Mouse (Mus musculus) heart, adult 18-20 months (tissue): ENCODE results near the gene Gba2. TPM values are rescaled to one million over a fixed set of nuclear protein-coding genes. Genes with fewer than 3 reads are reported as not detected.
A peak's percentile ranks its signal among the peaks of the same experiment; 100 is the strongest.
"Not testable (repeated sequence)": the region's sequence is repeated elsewhere in the genome, so short reads cannot be mapped to it uniquely, and the experiment has no call there.

Experiments
- DNase-seq, 2 experiments: peaks; one replicate each; pipeline ENCODE4 v3.0.0; 2021 to 2022; ENCODE audit warnings: mixed read lengths in 1 of 2
- total RNA-seq, 2 experiments: library from RNA; stranded (reverse); gene quantifications; 2 replicates each; pipeline ENCODE4 v1.2.3; 2021

Gene Gba2
- total RNA-seq, 2 experiments from 2014 or later = 9.3 to 10.8 TPM

DNA sequence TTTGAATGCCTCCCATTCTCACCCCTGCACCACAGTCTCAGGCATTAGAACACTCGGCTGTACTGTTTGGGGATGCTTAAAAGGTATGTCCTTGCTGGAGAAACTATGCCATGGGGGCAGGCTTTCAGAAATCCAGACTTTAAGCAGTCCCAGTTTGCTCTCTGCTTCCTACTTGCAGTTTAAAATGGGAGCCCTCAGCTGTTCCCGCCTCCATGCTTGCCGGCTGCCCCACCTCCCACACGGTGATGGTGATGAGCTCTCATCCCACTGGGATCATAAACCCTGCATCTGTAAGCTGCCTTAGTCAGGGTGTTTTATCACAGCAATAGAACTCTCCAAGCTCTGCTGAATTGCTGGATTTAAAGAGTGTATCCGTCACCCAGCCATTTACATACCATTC is 26.2 kb downstream of the Gba2 start:
- DNase-seq = no peak

DNA sequence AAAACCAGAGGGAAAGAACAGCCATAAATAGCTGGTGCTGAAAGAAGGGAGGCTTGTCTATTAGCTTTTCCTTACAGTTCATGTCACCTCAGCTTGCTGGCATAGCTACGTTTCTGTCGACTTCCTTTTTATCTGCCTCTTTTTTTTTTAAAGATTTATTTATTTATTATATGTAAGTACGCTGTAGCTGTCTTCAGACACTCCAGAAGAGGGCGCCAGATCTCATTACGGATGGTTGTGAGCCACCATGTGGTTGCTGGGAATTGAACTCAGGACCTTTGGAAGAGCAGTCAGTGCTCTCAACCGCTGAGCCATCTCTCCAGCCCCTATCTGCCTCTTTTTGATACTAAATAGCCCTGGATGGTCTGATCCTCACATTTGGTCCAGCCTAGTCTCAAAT is 26.8 kb downstream of the Gba2 start:
- not testable (repeated sequence) for DNase-seq

DNA sequence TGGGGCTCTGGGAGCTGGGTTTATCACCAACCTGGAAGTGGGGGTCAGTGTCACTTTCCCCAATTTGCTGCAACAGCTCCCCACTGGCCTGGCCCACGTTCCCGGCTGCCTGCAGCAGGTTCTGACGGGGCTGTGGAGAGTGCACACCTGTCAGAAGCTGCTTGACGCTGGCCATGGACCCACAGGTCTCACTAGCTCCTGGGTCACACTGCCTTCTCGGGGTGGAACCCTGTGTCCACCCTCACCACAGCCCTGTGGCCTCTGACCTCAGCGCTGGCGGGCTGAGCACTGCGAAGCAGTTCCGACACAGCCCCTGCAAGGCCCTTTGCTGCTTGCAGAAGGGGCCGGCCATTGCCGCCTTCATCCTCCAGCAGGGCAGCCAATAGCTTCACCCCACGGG is 29.6 kb downstream of the Gba2 start:
- no peak for DNase-seq

DNA sequence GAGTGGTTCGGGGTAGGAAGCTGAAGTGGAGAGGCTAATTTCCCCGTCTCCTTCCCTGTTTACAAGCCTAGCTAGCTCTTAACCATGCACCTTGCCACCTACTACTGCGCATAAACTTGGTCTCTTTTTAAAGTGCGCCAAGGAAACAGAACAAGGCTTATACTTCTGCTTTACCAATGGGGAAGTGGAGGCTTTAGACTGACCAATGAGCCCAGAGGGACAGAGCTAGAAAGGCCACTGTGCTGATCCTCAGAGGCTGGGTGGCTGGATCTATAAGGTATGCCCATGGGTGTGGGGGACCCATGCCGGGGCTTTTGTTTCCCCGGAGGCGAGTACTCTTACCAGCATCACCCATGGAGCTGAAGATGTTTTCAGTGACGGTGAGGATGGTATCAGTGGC is 31.5 kb downstream of the Gba2 start:
- no peak for DNase-seq

DNA sequence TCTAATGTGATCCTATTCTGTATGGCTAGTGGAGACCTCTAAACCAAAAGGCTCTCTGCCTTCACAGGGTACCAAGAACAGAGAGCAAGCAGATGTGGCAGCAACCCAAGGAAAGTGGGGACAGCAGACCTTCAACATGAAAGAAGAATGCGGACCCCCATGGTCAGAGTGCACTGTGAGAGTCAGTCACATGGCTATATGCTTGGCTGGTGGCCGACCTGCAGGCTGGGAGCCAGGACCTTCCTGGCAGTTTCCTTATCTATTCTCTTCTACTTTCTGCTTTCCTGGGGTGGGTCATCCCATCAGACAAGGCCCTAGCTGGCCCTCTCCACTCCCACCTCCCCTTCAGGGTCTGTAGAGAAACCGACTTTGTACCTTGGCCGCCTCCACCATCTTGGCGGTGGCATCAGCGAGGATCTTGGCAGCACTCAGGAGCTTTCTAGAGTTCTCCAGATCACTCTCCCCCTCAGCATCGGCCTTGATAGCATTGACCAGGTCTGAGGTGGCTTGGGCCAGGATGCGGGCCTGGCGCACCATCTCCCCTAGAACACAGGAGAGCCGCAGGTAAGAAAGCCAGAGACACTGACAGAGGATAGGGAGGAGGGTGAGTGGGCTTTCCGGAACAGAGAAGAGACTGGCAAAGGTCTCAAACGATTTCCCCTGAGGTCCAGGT is 32.2 kb downstream of the Gba2 start:
- peak in 1 of 2 experiments; percentile 42 for DNase-seq

DNA sequence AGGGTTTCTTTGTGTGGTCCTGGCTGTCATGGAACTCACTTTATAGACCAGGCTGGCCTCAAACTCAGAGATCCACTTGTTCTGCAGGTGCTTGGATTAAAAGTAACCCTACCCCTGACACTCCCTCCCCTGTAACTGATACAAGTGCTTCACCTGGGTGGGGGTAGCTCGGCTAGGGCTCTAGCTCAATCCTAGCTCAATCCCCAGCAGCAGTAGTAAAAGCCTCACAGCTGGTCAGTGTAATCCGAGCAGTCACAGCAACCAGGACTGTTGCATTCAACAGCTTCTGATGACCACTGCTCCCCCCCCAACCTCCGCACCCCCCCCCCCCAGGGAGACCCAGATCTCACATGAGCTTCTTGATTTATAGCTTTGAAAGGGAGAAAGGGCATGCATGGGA is 36.6 kb downstream of the Gba2 start:
- DNase-seq = no peak

DNA sequence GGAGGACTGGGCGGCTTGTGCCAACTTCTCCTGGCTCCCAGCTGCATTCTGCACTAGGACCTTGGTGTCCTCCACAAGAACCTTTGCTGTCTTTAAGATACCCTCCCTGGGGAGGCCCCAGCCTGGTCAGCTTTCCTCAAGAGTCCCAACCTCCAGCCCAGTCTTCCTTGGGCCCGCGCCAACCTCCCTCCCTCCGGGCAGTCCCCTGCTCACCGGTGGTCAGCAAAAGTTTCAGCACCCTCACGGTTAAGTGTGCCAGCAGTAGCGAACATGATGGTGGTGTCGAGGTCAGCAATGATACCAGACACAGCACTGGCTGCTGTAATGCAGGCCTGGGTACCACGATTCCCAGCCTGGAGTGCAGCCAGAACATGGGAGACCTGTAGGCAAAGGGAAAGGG is 42.6 kb downstream of the Gba2 start:
- no peak for DNase-seq

DNA sequence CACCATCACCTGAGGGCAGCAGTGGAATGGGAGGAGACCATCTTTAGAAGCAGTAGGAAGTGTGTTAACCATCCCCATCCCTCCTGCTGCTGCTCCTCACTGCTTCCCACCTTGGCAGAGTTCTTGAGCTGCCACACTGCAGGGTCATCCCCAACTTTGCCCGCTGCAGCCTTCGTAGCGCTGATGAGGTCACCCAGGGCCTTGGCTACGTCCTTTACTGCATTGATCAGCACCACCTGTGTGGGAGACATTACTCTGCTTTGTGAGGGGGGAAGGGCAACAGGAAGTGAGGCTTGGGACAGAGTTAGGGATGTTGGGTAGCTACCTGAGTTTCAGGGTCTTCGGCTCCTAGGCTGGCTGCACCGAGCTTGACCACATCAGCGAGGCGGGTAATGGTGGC is 43.0 kb downstream of the Gba2 start:
- DNase-seq = no peak

DNA sequence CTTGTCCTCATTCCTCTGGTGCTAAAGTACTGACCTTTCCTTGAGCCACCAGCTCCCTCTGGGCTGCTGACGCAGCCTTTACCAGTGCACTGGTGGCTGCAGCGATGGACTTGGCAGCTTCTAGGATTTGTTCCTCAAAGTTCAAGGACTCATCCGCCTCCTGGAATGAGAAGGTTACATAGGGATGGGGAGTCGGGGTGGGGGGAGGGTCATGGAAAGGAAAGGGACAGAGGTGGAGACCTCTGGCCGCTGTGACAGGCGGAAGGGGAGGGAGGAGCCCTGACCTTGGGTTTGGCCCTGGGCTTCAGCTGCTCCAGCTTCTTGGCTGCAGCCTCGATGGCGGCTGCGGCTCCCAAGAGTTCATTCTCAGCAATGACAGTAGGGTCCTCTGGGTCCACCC is 45.4 kb downstream of the Gba2 start:
- no peak for DNase-seq

DNA sequence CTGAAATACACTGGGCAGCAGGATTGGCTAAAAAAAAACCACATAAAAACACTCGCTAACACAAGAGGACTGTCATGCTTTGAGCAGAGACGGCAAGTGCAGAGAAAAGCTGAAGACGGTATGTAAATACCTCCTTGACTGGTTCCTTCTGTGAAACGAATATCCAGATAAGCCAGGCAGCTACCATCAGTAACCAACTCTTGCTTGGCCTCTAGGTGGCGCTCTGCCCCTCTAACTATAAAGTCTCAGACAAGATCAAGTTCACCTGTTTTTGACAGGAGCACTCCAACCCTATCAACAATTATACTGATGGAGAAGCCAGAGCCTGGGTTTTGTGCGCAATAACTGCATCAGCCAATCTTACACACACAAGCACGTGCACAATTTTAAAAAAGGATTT is 48.1 kb downstream of the Gba2 start:
- DNase-seq = peak; percentile 71 to 87

DNA sequence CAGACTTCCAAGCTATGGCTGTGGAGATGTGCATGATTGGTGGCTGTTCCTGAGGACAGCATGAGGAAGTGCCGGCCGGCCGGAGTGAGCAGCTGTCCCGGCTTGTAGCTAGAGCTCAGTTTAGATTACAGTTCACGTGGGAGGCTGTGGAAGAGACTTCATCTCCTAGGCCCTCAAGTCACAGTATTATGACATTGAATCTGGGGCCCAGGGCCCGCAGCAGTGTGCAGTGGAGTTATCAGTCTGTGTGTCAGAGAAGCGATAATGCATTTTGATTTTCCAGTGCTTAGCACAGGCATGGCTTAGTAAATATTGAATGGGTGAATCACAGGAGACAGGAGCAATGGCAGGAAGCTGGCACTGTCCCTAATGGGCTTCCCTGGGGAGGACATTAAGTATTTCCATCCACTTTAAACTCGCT is 48.6 kb downstream of the Gba2 start:
- DNase-seq = peak in 1 of 2 experiments; percentile 30

DNA sequence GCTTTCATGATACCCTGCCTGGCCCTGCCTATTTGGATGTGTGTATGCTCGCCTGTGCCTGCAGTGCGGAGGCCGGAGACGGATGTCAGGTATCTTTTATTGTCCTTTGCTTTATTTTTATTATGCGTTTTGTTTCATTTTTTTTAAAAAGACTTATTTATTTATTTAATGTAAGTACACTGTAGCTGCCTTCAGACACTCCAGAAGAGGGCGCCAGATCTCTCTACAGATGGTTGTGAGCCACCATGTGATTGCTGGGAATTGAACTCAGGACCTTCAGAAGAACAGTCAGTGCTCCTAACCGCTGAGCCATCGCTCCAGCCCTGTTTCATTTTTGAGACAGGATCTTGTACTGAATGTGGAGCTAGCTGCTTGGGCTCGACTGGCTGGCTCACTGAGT is 50.2 kb downstream of the Gba2 start:
- DNase-seq = no peak

DNA sequence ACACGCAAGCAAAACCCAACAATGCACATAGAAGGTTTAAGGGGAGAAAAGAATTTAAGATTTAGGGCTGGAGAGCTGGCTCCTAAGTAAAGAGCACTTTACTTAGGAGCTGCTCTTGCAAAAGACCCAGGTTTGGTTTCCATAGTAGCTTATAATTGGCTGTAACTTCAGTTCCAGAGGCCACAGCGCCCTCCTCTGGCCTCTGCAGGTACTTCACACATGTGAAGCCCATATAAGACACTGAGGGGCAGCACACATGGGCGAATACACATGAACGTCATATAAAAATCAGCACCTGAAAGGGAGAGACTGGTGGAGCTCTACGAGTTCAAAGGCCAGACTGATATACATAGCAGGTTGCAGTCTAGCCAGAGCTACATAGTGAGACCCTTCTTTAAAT is 50.8 kb downstream of the Gba2 start:
- no peak for DNase-seq

DNA sequence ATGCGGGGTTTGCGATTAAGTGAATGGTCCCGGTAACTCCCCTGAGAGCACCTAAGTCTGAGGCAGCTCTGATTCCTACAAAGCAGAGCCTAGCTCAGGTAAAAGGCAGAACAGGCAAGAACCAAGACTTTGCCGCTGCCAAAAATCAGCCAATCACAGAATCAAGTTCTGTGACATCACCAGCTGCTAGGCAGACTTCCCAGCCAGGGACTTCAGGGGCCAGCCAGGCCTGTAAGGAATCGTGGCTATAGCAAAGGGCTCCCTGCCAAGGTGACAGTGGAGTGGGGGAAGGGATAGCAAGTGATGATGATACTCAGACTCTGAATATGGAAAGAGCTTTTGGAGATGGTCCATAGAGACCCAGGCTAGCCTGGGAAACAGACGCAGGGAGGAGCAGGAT is 58.7 kb downstream of the Gba2 start:
- peak; percentile 88 to 98 for DNase-seq

DNA sequence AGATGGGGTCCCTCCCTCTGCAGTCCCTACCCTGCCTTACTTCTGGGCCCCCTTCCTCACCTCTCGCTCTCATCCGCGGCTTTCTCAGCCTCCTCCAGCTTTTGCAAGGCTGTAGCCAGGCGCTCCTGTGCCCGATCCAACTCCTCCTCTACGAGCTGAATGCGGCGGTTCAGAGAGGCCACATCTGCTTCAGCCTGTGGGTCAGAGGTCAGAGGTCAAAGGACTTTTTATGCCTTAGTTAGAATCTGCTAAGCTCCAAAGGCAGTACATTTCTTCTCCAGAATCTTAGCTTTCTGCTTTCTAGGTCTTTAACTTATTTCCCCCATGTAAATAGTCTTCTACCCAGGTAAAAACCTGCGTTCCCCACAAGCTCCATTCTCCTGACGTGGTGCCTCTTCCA is 59.1 kb downstream of the Gba2 start:
- DNase-seq = no peak

Other genes starting within 250 kb of the Gba2 start
- 10 to 100 TPM; 50.5 to 53.9 TPM for gene Rusc2, start 196.9 kb downstream of the Gba2 start, total RNA-seq
- under 1 TPM in 1 of 2 experiments, not detected in 1; 0.26 TPM for gene Fam166b, start 149.7 kb downstream of the Gba2 start, total RNA-seq
- 10 to 100 TPM; 30.8 to 32.7 TPM for gene Tesk1, start 136.9 kb downstream of the Gba2 start, total RNA-seq
- gene Cd72, start 124.2 kb downstream of the Gba2 start, total RNA-seq = 1 to 10 TPM in 1 of 2 experiments, under 1 TPM in 1; 0.82 to 4.7 TPM
- 1 to 10 TPM in 1 of 2 experiments, not detected in 1; 1.1 TPM for gene Sit1, start 95.1 kb downstream of the Gba2 start, total RNA-seq
- gene Ccdc107, start 86.0 kb downstream of the Gba2 start, total RNA-seq = 10 to 100 TPM; 29.2 to 31.7 TPM
- gene Arhgef39, start 79.2 kb downstream of the Gba2 start, total RNA-seq = under 1 TPM in 1 of 2 experiments, not detected in 1; 0.64 TPM
- gene Car9, start 71.9 kb downstream of the Gba2 start, total RNA-seq = under 1 TPM in 1 of 2 experiments, not detected in 1; 0.36 TPM
- gene Tpm2, start 55.1 kb downstream of the Gba2 start, total RNA-seq = 10 to 100 TPM; 32.1 to 35.2 TPM
- 10 to 100 TPM; 38.4 to 52.4 TPM for gene Creb3, start 16.5 kb downstream of the Gba2 start, total RNA-seq
- 100 to 1,000 TPM in 1 of 2 experiments, 10 to 100 TPM in 1; 98.2 to 111 TPM for gene Tln1, start 16.2 kb downstream of the Gba2 start, total RNA-seq
- 10 to 100 TPM; 24.3 to 27.9 TPM for gene Rgp1, start 158 bp downstream of the Gba2 start, total RNA-seq
- under 1 TPM in 1 of 2 experiments, not detected in 1; 0.54 TPM for gene Msmp, start 5.6 kb upstream of the Gba2 start, total RNA-seq
- gene Npr2, start 53.1 kb upstream of the Gba2 start, total RNA-seq = 10 to 100 TPM; 39.7 to 42.1 TPM
- not detected for gene Spag8, start 74.7 kb upstream of the Gba2 start, total RNA-seq
- gene Hint2, start 77.6 kb upstream of the Gba2 start, total RNA-seq = 100 to 1,000 TPM; 163 to 173 TPM
- gene Tmem8b, start 90.1 kb upstream of the Gba2 start, total RNA-seq = 10 to 100 TPM; 20.0 to 21.0 TPM
- gene Fam221b, start 90.3 kb upstream of the Gba2 start, total RNA-seq = under 1 TPM; 0.15 to 0.28 TPM
- not detected for gene Olfr70, start 121.9 kb upstream of the Gba2 start, total RNA-seq
- not detected for gene Olfr71, start 131.4 kb upstream of the Gba2 start, total RNA-seq
- gene Hrct1, start 148.3 kb upstream of the Gba2 start, total RNA-seq = 1 to 10 TPM; 4.2 to 4.9 TPM
- 1 to 10 TPM; 3.4 to 4.5 TPM for gene Spaar, start 151.2 kb upstream of the Gba2 start, total RNA-seq
- gene Olfr159, start 192.1 kb upstream of the Gba2 start, total RNA-seq = not detected
- not detected for gene Olfr156, start 245.0 kb upstream of the Gba2 start, total RNA-seq